Mouse (Mus musculus) CH12.LX (cell line): ENCODE measurements around the gene Eml3. TPM values are rescaled to one million over a fixed set of nuclear protein-coding genes. Genes with fewer than 3 reads are reported as not detected.

Source experiments
- DNase-seq: peaks from one replicate; pipeline ENCODE4 v3.0.0-alpha.2; 2013; ENCODE audit errors: extremely low read depth
- H3K27ac ChIP-seq: 2 replicates; pipeline ENCODE4 v1.5.1; 2012; ENCODE audit warnings: low read depth, mild to moderate bottlenecking, control low read depth, moderate library complexity; ENCODE audit not compliant: insufficient read depth
- H3K27me3 ChIP-seq: replicated peaks from 2 replicates; pipeline ENCODE3; 2012; ENCODE audit warnings: inconsistent platforms
- H3K36me3 ChIP-seq, 2 experiments: replicated peaks in 1 of 2; 2 replicates each; pipeline versions ENCODE3 to v1.6.1; 2012; ENCODE audit warnings: inconsistent platforms in 1 of 2, low read length in 1 of 2, mild to moderate bottlenecking in 1 of 2, mixed read lengths in 1 of 2, moderate library complexity in 1 of 2; ENCODE audit not compliant: control insufficient read depth in 1 of 2, insufficient read depth in 1 of 2
- H3K4me1 ChIP-seq, 2 experiments: 2 replicates each; pipeline ENCODE4 v1.6.1; 2012; ENCODE audit warnings: inconsistent platforms in 1 of 2, moderate library complexity in 1 of 2; ENCODE audit not compliant: insufficient read depth in 2 of 2, control insufficient read depth in 1 of 2
- H3K4me2 ChIP-seq: 2 replicates; pipeline ENCODE4 v1.6.1; 2012; ENCODE audit warnings: low read depth, mild to moderate bottlenecking, control low read depth; ENCODE audit not compliant: poor library complexity, insufficient read depth, severe bottlenecking
- H3K4me3 ChIP-seq, 3 experiments: fragments of 150-350 bp in 1 of 3; sonication (generic) in 1 of 3; replicated peaks in 1 of 3; 2 replicates each; pipeline versions ENCODE3 to v1.5.1; 2011 to 2012; ENCODE audit warnings: low read depth in 2 of 3, low read length in 2 of 3, mild to moderate bottlenecking in 2 of 3, moderate library complexity in 2 of 3, control low read depth in 1 of 3, improper control_type of control experiment in 1 of 3, inconsistent platforms in 1 of 3, mixed read lengths in 1 of 3; ENCODE audit not compliant: poor library complexity in 1 of 3
- H3K79me2 ChIP-seq: replicated peaks from 2 replicates; pipeline ENCODE4 v1.6.1; 2012; ENCODE audit warnings: mild to moderate bottlenecking, moderate library complexity; ENCODE audit not compliant: control insufficient read depth, poor library complexity, insufficient read depth, severe bottlenecking; ENCODE audit errors: extremely low read depth
- H3K9ac ChIP-seq: 2 replicates; pipeline ENCODE4 v1.6.1; 2012; ENCODE audit warnings: low read depth, mild to moderate bottlenecking, control low read depth, moderate library complexity; ENCODE audit not compliant: insufficient read depth
- H3K9me3 ChIP-seq: replicated peaks from 2 replicates; pipeline ENCODE3; 2012; ENCODE audit warnings: low read length, inconsistent platforms, mixed read lengths
- MXI1 ChIP-seq: IDR thresholded peaks from 2 replicates; pipeline ENCODE4 v1.6.1; 2011; ENCODE audit warnings: mild to moderate bottlenecking, low read depth, low read length, improper control_type of control experiment
- PAX5 ChIP-seq: IDR thresholded peaks from 2 replicates; pipeline ENCODE4 v1.6.1; 2012; ENCODE audit warnings: low read length, inconsistent platforms, mixed read lengths
- SIN3A ChIP-seq: IDR thresholded peaks from 2 replicates; pipeline ENCODE4 v1.6.1; 2012; ENCODE audit warnings: low read length, improper control_type of control experiment, inconsistent platforms
- dilution Hi-C: fragments of 300-500 bp; cut with MboI; formaldehyde crosslinking; loops from 2 replicates; pipeline ENCODE4 v1.14.3; 2020; ENCODE audit warnings: low sequenced_read_pairs; ENCODE audit not compliant: extremely low pct_unique_long_range_greater_than_20kb, extremely low pct_ligation_motif_present
- in situ Hi-C: fragments of 300-500 bp; cut with MboI; formaldehyde crosslinking; loops from 3 replicates; pipeline ENCODE4 v1.14.3; 2019; ENCODE audit warnings: low sequenced_read_pairs, low pct_ligation_motif_present, low pct_unique_long_range_greater_than_20kb, mixed read lengths
- polyA plus RNA-seq: library from polyadenylated mRNA; unstranded; fragments of >175 nt; gene quantifications from 2 replicates; pipeline ENCODE4 v1.2.1, GENCODE M21; 2012; ENCODE audit warnings: low read depth; ENCODE audit not compliant: insufficient read length
- total RNA-seq, 2 experiments: library from RNA; depleted of rRNA; stranded (reverse); fragments of 300-350 nt in 1 of 2; fragments of >200 nt in 1 of 2; gene quantifications; 2 replicates each; pipeline ENCODE4 v1.2.3; 2012 to 2014

Gene Eml3
- total and polyA plus RNA-seq, 3 experiments, result 18.7 to 37.3 (median 33.3) TPM

GRCm38 (mm10) chr19:8990432-8991102 is 61.2 kb downstream of the Eml3 start:
- Histone ChIP-seq H3K27me3 (peaks cover 14% of the 10 kb centered on the region), H3K9me3 (no peaks in the 10 kb centered on the region), H3K4me3 (peak overlapping the region in 2 of 3 experiments; percentile 30 to 67), H3K9ac (peak overlapping the region; percentile 83), H3K79me2 (peaks cover 32% of the 10 kb centered on the region), H3K36me3 (no peaks in the 10 kb centered on the region), H3K4me1 (peaks cover 25 to 76% of the 10 kb centered on the region in 2 experiments), H3K27ac (peak overlapping the region; percentile 13; the same call in 1 of the 2 replicates), H3K4me2 (peak overlapping the region; percentile 45)
- TF ChIP-seq PAX5 (no peak), MXI1 (peak; percentile 42; the same call in 1 of the 2 replicates), SIN3A (peak; percentile 17; the same call in 1 of the 2 replicates)
- in situ Hi-C loops, result loop anchor here (5.0 to 10.0 kb wide), 2 partner anchors 64 to 87 kb away; no protein-coding TSS in a partner anchor
- dilution Hi-C loops, result no loop called here
- no peak for DNase-seq

Other genes with a start within 250 kb of the Eml3 start
Only the 20 nearest of the 32 such genes appear.
- 37.6 and 42.0 TPM in 2 replicates for gene Ttc9c, start 110.2 kb upstream of the Eml3 start, total RNA-seq (2012; rRNA removed)
- 56.5 and 57.2 TPM in 2 replicates for gene Ttc9c, start 110.2 kb upstream of the Eml3 start, total RNA-seq (2014; rRNA removed)
- 42.2 and 44.7 TPM in 2 replicates for gene Ttc9c, start 110.2 kb upstream of the Eml3 start, polyA plus RNA-seq
- 44.3 and 44.8 TPM in 2 replicates for gene Hnrnpul2, start 109.5 kb upstream of the Eml3 start, total RNA-seq (2012; rRNA removed)
- gene Hnrnpul2, start 109.5 kb upstream of the Eml3 start, total RNA-seq (2014; rRNA removed), result 17.8 and 19.7 TPM in 2 replicates
- gene Hnrnpul2, start 109.5 kb upstream of the Eml3 start, polyA plus RNA-seq, result 81.6 and 94.1 TPM in 2 replicates
- 0.25 and 0.67 TPM in 2 replicates for gene AC129217.1, start 99.8 kb upstream of the Eml3 start, total RNA-seq (2012; rRNA removed)
- gene AC129217.1, start 99.8 kb upstream of the Eml3 start, total RNA-seq (2014; rRNA removed), result 2.1 and 5.1 TPM in 2 replicates
- 63.9 and 77.4 TPM in 2 replicates for gene AC129217.1, start 99.8 kb upstream of the Eml3 start, polyA plus RNA-seq
- gene Bscl2, start 92.1 kb upstream of the Eml3 start, total RNA-seq (2012; rRNA removed), result 91.0 and 117 TPM in 2 replicates
- 27.9 and 30.9 TPM in 2 replicates for gene Bscl2, start 92.1 kb upstream of the Eml3 start, total RNA-seq (2014; rRNA removed)
- 46.7 and 51.6 TPM in 2 replicates for gene Bscl2, start 92.1 kb upstream of the Eml3 start, polyA plus RNA-seq
- 3.1 and 6.1 TPM in 2 replicates for gene Gng3, start 90.4 kb upstream of the Eml3 start, total RNA-seq (2012; rRNA removed)
- 0.55 and 0.56 TPM in 2 replicates for gene Gng3, start 90.4 kb upstream of the Eml3 start, total RNA-seq (2014; rRNA removed)
- gene Gng3, start 90.4 kb upstream of the Eml3 start, polyA plus RNA-seq, result 8.1 and 10.3 TPM in 2 replicates
- gene Lrrn4cl, start 78.8 kb upstream of the Eml3 start, total RNA-seq (2012; rRNA removed), result 0.13 and 0.17 TPM in 2 replicates
- gene Lrrn4cl, start 78.8 kb upstream of the Eml3 start, total RNA-seq (2014; rRNA removed), result 0.31 and 0.32 TPM in 2 replicates
- gene Lrrn4cl, start 78.8 kb upstream of the Eml3 start, polyA plus RNA-seq, result 0.41 and 0.61 TPM in 2 replicates
- 134 and 140 TPM in 2 replicates for gene Ubxn1, start 58.1 kb upstream of the Eml3 start, total RNA-seq (2012; rRNA removed)
- 96.3 and 107 TPM in 2 replicates for gene Ubxn1, start 58.1 kb upstream of the Eml3 start, total RNA-seq (2014; rRNA removed)
- 226 and 279 TPM in 2 replicates for gene Ubxn1, start 58.1 kb upstream of the Eml3 start, polyA plus RNA-seq
- 53.9 and 56.6 TPM in 2 replicates for gene Uqcc3, start 48.6 kb upstream of the Eml3 start, total RNA-seq (2012; rRNA removed)
- gene Uqcc3, start 48.6 kb upstream of the Eml3 start, total RNA-seq (2014; rRNA removed), result 23.5 and 24.0 TPM in 2 replicates
- 42.6 and 52.0 TPM in 2 replicates for gene Uqcc3, start 48.6 kb upstream of the Eml3 start, polyA plus RNA-seq
- 7.5 and 14.3 TPM in 2 replicates for gene Lbhd1, start 45.8 kb upstream of the Eml3 start, total RNA-seq (2012; rRNA removed)
- gene Lbhd1, start 45.8 kb upstream of the Eml3 start, total RNA-seq (2014; rRNA removed), result 15.5 and 15.6 TPM in 2 replicates
- 50.4 and 80.4 TPM in 2 replicates for gene Lbhd1, start 45.8 kb upstream of the Eml3 start, polyA plus RNA-seq
- gene Gm49403, start 45.6 kb upstream of the Eml3 start, total RNA-seq (2012; rRNA removed), result not detected in 2 replicates
- gene Gm49403, start 45.6 kb upstream of the Eml3 start, total RNA-seq (2014; rRNA removed), result not detected in 2 replicates
- not detected in 2 replicates for gene Gm49403, start 45.6 kb upstream of the Eml3 start, polyA plus RNA-seq
- gene 1810009A15Rik, start 40.7 kb upstream of the Eml3 start, total RNA-seq (2012; rRNA removed), result 157 and 224 TPM in 2 replicates
- 198 and 218 TPM in 2 replicates for gene 1810009A15Rik, start 40.7 kb upstream of the Eml3 start, total RNA-seq (2014; rRNA removed)
- gene 1810009A15Rik, start 40.7 kb upstream of the Eml3 start, polyA plus RNA-seq, result 161 and 176 TPM in 2 replicates
- not detected in 2 replicates for gene Gm49416, start 40.6 kb upstream of the Eml3 start, total RNA-seq (2012; rRNA removed)
- not detected in 2 replicates for gene Gm49416, start 40.6 kb upstream of the Eml3 start, total RNA-seq (2014; rRNA removed)
- 11.1 and 53.2 TPM in 2 replicates for gene Gm49416, start 40.6 kb upstream of the Eml3 start, polyA plus RNA-seq
- 38.9 and 49.9 TPM in 2 replicates for gene Ints5, start 36.5 kb upstream of the Eml3 start, total RNA-seq (2012; rRNA removed)
- gene Ints5, start 36.5 kb upstream of the Eml3 start, total RNA-seq (2014; rRNA removed), result 15.7 and 17.2 TPM in 2 replicates
- gene Ints5, start 36.5 kb upstream of the Eml3 start, polyA plus RNA-seq, result 30.6 and 38.0 TPM in 2 replicates
- 165 and 169 TPM in 2 replicates for gene Ganab, start 31.5 kb upstream of the Eml3 start, total RNA-seq (2012; rRNA removed)
- 85.7 and 97.0 TPM in 2 replicates for gene Ganab, start 31.5 kb upstream of the Eml3 start, total RNA-seq (2014; rRNA removed)
- 139 and 143 TPM in 2 replicates for gene Ganab, start 31.5 kb upstream of the Eml3 start, polyA plus RNA-seq
- 49.9 and 54.8 TPM in 2 replicates for gene B3gat3, start 9.2 kb upstream of the Eml3 start, total RNA-seq (2012; rRNA removed)
- gene B3gat3, start 9.2 kb upstream of the Eml3 start, total RNA-seq (2014; rRNA removed), result 17.8 and 18.6 TPM in 2 replicates
- gene B3gat3, start 9.2 kb upstream of the Eml3 start, polyA plus RNA-seq, result 31.0 and 33.0 TPM in 2 replicates
- gene Rom1, start 196 bp upstream of the Eml3 start, total RNA-seq (2012; rRNA removed), result 5.5 and 5.6 TPM in 2 replicates
- gene Rom1, start 196 bp upstream of the Eml3 start, total RNA-seq (2014; rRNA removed), result 4.2 and 4.7 TPM in 2 replicates
- gene Rom1, start 196 bp upstream of the Eml3 start, polyA plus RNA-seq, result 4.8 and 4.9 TPM in 2 replicates
- gene Mta2, start 12.3 kb downstream of the Eml3 start, total RNA-seq (2012; rRNA removed), result 131 and 158 TPM in 2 replicates
- gene Mta2, start 12.3 kb downstream of the Eml3 start, total RNA-seq (2014; rRNA removed), result 115 and 117 TPM in 2 replicates
- gene Mta2, start 12.3 kb downstream of the Eml3 start, polyA plus RNA-seq, result 149 and 162 TPM in 2 replicates
- 47.7 and 49.1 TPM in 2 replicates for gene Tut1, start 24.3 kb downstream of the Eml3 start, total RNA-seq (2012; rRNA removed)
- 40.4 and 41.8 TPM in 2 replicates for gene Tut1, start 24.3 kb downstream of the Eml3 start, total RNA-seq (2014; rRNA removed)
- gene Tut1, start 24.3 kb downstream of the Eml3 start, polyA plus RNA-seq, result 52.9 and 54.9 TPM in 2 replicates
- 1,294 and 1,368 TPM in 2 replicates for gene Eef1g, start 37.5 kb downstream of the Eml3 start, total RNA-seq (2012; rRNA removed)
- gene Eef1g, start 37.5 kb downstream of the Eml3 start, total RNA-seq (2014; rRNA removed), result 1,172 and 1,266 TPM in 2 replicates
- gene Eef1g, start 37.5 kb downstream of the Eml3 start, polyA plus RNA-seq, result 1,511 and 1,695 TPM in 2 replicates
- gene Ahnak, start 59.7 kb downstream of the Eml3 start, total RNA-seq (2012; rRNA removed), result 15.3 and 21.7 TPM in 2 replicates
- gene Ahnak, start 59.7 kb downstream of the Eml3 start, total RNA-seq (2014; rRNA removed), result 1.5 and 1.7 TPM in 2 replicates
- 1.8 and 2.0 TPM in 2 replicates for gene Ahnak, start 59.7 kb downstream of the Eml3 start, polyA plus RNA-seq